22 mouse cellular contexts compared by ENCODE assay signal in genomic region chr13:56947266-56947665, GRCm38 (mm10). TPM values are rescaled to one million over a fixed set of nuclear protein-coding genes. Genes with fewer than 3 reads are reported as not detected.
A peak's percentile ranks its signal among the peaks of the same experiment; 100 is the strongest.
DNase-seq lines count a peak whose midpoint lies in the region; ATAC-seq and TF ChIP-seq lines count a peak whose summit lies in the region.
"Had no signal": no experiment of that assay in that cellular context is flagged by ENCODE, and none has a peak within 500 bp of the region (broad histone marks: within the 10 kb centered on the region; RNA-seq: fewer than 3 reads in every experiment).

No protein-coding gene starts in this region.

- WGBS in midbrain, postnatal 0 days = 71% methylated on average over 7 of the region's 7 CpGs
- WGBS in midbrain, embryonic 13.5 days = 81% methylated on average over 7 of the region's 7 CpGs
- WGBS in forebrain, embryonic 16.5 days = 83% methylated on average over 7 of the region's 7 CpGs

- H3K4me2 ChIP-seq in midbrain, postnatal 0 days (ENCODE audit: low read depth, low read length, poor library complexity, severe bottlenecking) = no peak overlapping the region
- H3K4me2 ChIP-seq in midbrain, embryonic 13.5 days (replicated peaks) = no peak overlapping the region
- H3K4me2 ChIP-seq in forebrain, embryonic 16.5 days (ENCODE audit: low read length) = no peak overlapping the region
- H3K4me2 ChIP-seq: forebrain, embryonic 13.5 days; heart, embryonic 11.5 days; heart, embryonic 15.5 days; hindbrain, embryonic 13.5 days had no signal

- no peak overlapping the region for H3K9ac ChIP-seq in midbrain, postnatal 0 days (replicated peaks; ENCODE audit: low read length, poor library complexity, severe bottlenecking)
- H3K9ac ChIP-seq in midbrain, embryonic 13.5 days (replicated peaks) = no peak overlapping the region
- H3K9ac ChIP-seq in forebrain, embryonic 16.5 days (replicated peaks; ENCODE audit: low read depth, low read length) = no peak overlapping the region
- H3K9ac ChIP-seq: forebrain, embryonic 13.5 days; heart, embryonic 15.5 days; hindbrain, embryonic 13.5 days had no signal

- no peak for ATAC-seq in midbrain, postnatal 0 days (ENCODE audit: low FRiP score)
- ATAC-seq in midbrain, embryonic 13.5 days = no peak
- ATAC-seq in forebrain, embryonic 16.5 days = no peak
- ATAC-seq: forebrain, embryonic 13.5 days had no signal

- H3K27ac ChIP-seq in midbrain, postnatal 0 days (ENCODE audit: low read depth, low read length) = no peak overlapping the region
- no peak overlapping the region for H3K27ac ChIP-seq in midbrain, embryonic 13.5 days
- H3K27ac ChIP-seq in forebrain, embryonic 16.5 days (ENCODE audit: low read length) = no peak overlapping the region
- H3K27ac ChIP-seq: embryonic facial prominence, embryonic 10.5 days; forebrain, embryonic 13.5 days; heart, adult 2 months; heart, embryonic 15.5 days; hindbrain, embryonic 13.5 days had no signal

- H3K27me3 ChIP-seq in midbrain, postnatal 0 days (ENCODE audit: insufficient read depth, low read length) = no peaks in the 10 kb centered on the region
- H3K27me3 ChIP-seq in midbrain, embryonic 13.5 days = no peaks in the 10 kb centered on the region; the same call in 1 of the 2 replicates
- H3K27me3 ChIP-seq in forebrain, embryonic 16.5 days (replicated peaks; ENCODE audit: control insufficient read depth, insufficient read depth, low read length) = no peaks in the 10 kb centered on the region
- H3K27me3 ChIP-seq: forebrain, embryonic 13.5 days; heart, embryonic 15.5 days; hindbrain, embryonic 13.5 days had no signal

- H3K4me1 ChIP-seq in midbrain, postnatal 0 days (ENCODE audit: insufficient read depth, low read length) = no peaks in the 10 kb centered on the region
- no peaks in the 10 kb centered on the region for H3K4me1 ChIP-seq in midbrain, embryonic 13.5 days (replicated peaks)
- H3K4me1 ChIP-seq in forebrain, embryonic 16.5 days (replicated peaks; ENCODE audit: control insufficient read depth, insufficient read depth, low read length) = no peaks in the 10 kb centered on the region
- H3K4me1 ChIP-seq: forebrain, embryonic 13.5 days; heart, embryonic 15.5 days; hindbrain, embryonic 13.5 days had no signal

- no peaks in the 10 kb centered on the region for H3K36me3 ChIP-seq in midbrain, postnatal 0 days (ENCODE audit: insufficient read depth, low read length)
- no peaks in the 10 kb centered on the region for H3K36me3 ChIP-seq in midbrain, embryonic 13.5 days
- no peaks in the 10 kb centered on the region for H3K36me3 ChIP-seq in forebrain, embryonic 16.5 days (ENCODE audit: control insufficient read depth, insufficient read depth)
- H3K36me3 ChIP-seq: embryonic facial prominence, embryonic 10.5 days; heart, embryonic 15.5 days; hindbrain, embryonic 13.5 days had no signal

- no peak for TF ChIP-seq CTCF in midbrain, postnatal 0 days (IDR thresholded peaks at IDR 0.05)

- DNase-seq in heart, adult 11 months = peak; percentile 46
- DNase-seq in heart, adult 18-20 months = no peak
- DNase-seq in midbrain, postnatal 0 days (ENCODE audit: low spot score) = peak; percentile 24
- peak; percentile 51 for DNase-seq in Muller cell, postnatal 12 days (ENCODE audit: inconsistent ontology term)
- DNase-seq in brain, adult 2 months (ENCODE audit: low read depth, low spot score) = peak; percentile 13
- no peak for DNase-seq in thymus, adult 18-20 months
- DNase-seq: adrenal gland, adult 8-10 months; adrenal gland, postnatal 36 days; cerebellum, adult 18-20 months; gastrocnemius, postnatal 36 days; heart, adult 2 months; heart, postnatal 14 days had no signal

- H3K9me3 ChIP-seq in midbrain, postnatal 0 days (ENCODE audit: low read length) = no peaks in the 10 kb centered on the region
- H3K9me3 ChIP-seq in midbrain, embryonic 13.5 days = no peaks in the 10 kb centered on the region
- H3K9me3 ChIP-seq in forebrain, embryonic 16.5 days (ENCODE audit: control insufficient read depth, low read length) = no peaks in the 10 kb centered on the region
- H3K9me3 ChIP-seq: embryonic facial prominence, embryonic 10.5 days; forebrain, embryonic 13.5 days; heart, embryonic 15.5 days; hindbrain, embryonic 13.5 days had no signal

- no peak overlapping the region for H3K4me3 ChIP-seq in midbrain, postnatal 0 days (ENCODE audit: low read depth, low read length)
- no peak overlapping the region for H3K4me3 ChIP-seq in midbrain, embryonic 13.5 days (replicated peaks)
- H3K4me3 ChIP-seq in forebrain, embryonic 16.5 days (replicated peaks; ENCODE audit: low read length) = no peak overlapping the region
- H3K4me3 ChIP-seq: embryonic facial prominence, embryonic 10.5 days; forebrain, embryonic 13.5 days; heart, adult 2 months; heart, embryonic 15.5 days; hindbrain, embryonic 13.5 days had no signal

RNA-seq across cellular contexts. Expression of gene Trpc7, which starts 51.5 kb away (rescaled TPM):
- not detected for total RNA-seq in heart, adult 18-20 months (2021)
- total RNA-seq in midbrain, postnatal 0 days (2014; rRNA removed) = 7.9 and 8.3 TPM in 2 replicates
- polyA plus RNA-seq in midbrain, postnatal 0 days (2015; fragmentation: Nextera tagmentation; extraction: Ambion mirVana) = 4.0 and 4.7 TPM in 2 replicates
- 2.2 and 2.7 TPM in 2 replicates for polyA plus RNA-seq in midbrain, embryonic 13.5 days (2015; fragmentation: Nextera tagmentation; extraction: Ambion mirVana)
- 3.9 and 6.3 TPM in 2 replicates for polyA plus RNA-seq in forebrain, embryonic 16.5 days (2015; fragmentation: Nextera tagmentation; extraction: Ambion mirVana)
- total RNA-seq: ES-E14; gastrocnemius, adult 8-10 months; gastrocnemius, postnatal 36 days; heart, adult 2 months; heart, postnatal 14 days; hematopoietic stem cell, adult 5-6 weeks had no signal
- polyA plus RNA-seq: embryonic facial prominence, embryonic 10.5 days; heart, adult 2 months had no signal

Comparison
In these comparisons a context has a peak if more than half of its experiments do, and no peak if none do; other contexts are left out.
1. DNase-seq: peak in heart, adult 11 months (single experiment), midbrain, postnatal 0 days (single experiment), Muller cell, postnatal 12 days (single experiment) and brain, adult 2 months (single experiment); none in heart, adult 18-20 months (0 of 2) and thymus, adult 18-20 months (0 of 2).